ENCODE assay signal across 22 mouse cellular contexts in genomic region chr7:134667271-134667702, GRCm38 (mm10). TPM values are rescaled to one million over a fixed set of nuclear protein-coding genes. Genes with fewer than 3 reads are reported as not detected.
DNase-seq lines count a peak whose midpoint lies in the region; ATAC-seq lines count a peak whose summit lies in the region.
"Had no signal": no experiment of that assay in that cellular context is flagged by ENCODE, and none has a peak within 500 bp of the region (broad histone marks: within the 10 kb centered on the region; RNA-seq: fewer than 3 reads in every experiment).

No protein-coding gene starts in this region.

- ATAC-seq in forebrain, embryonic 11.5 days (replicated peaks; ENCODE audit: low FRiP score): no peak
- ATAC-seq in forebrain, embryonic 15.5 days (replicated peaks): no peak
- ATAC-seq in kidney, embryonic 14.5 days (ENCODE audit: low FRiP score, low TSS enrichment): no peak
- ATAC-seq: CD4-positive, CD25-positive, alpha-beta regulatory T cell, adult 4 months; forebrain, embryonic 13.5 days; hindbrain, embryonic 16.5 days; intestine, embryonic 16.5 days; midbrain, embryonic 13.5 days had no signal

- H3K4me2 ChIP-seq in forebrain, embryonic 11.5 days (ENCODE audit: low read depth, low read length, severe bottlenecking): no peak overlapping the region
- no peak overlapping the region for H3K4me2 ChIP-seq in forebrain, embryonic 15.5 days (replicated peaks)
- H3K4me2 ChIP-seq in kidney, embryonic 14.5 days (replicated peaks; ENCODE audit: low read depth, low read length): no peak overlapping the region
- H3K4me2 ChIP-seq: forebrain, embryonic 13.5 days; heart, embryonic 12.5 days; kidney, embryonic 15.5 days; limb, embryonic 13.5 days; liver, embryonic 15.5 days; midbrain, embryonic 13.5 days; neural tube, embryonic 13.5 days had no signal

- no peaks in the 10 kb centered on the region for H3K36me3 ChIP-seq in forebrain, embryonic 11.5 days (ENCODE audit: control insufficient read depth, insufficient read depth, low read length)
- no peaks in the 10 kb centered on the region for H3K36me3 ChIP-seq in forebrain, embryonic 15.5 days
- H3K36me3 ChIP-seq in kidney, embryonic 14.5 days (ENCODE audit: control insufficient read depth, insufficient read depth, low read length): no peaks in the 10 kb centered on the region
- H3K36me3 ChIP-seq: embryonic facial prominence, embryonic 10.5 days; heart, embryonic 12.5 days; kidney, embryonic 15.5 days; limb, embryonic 13.5 days; liver, embryonic 15.5 days; midbrain, embryonic 13.5 days; neural tube, embryonic 13.5 days had no signal

- peaks cover 5% of the 10 kb centered on the region; the same call in 1 of the 2 replicates for H3K4me1 ChIP-seq in forebrain, embryonic 11.5 days (replicated peaks; ENCODE audit: control insufficient read depth, insufficient read depth, low read length)
- H3K4me1 ChIP-seq in forebrain, embryonic 15.5 days: peaks cover 14% of the 10 kb centered on the region
- H3K4me1 ChIP-seq in kidney, embryonic 14.5 days (ENCODE audit: control insufficient read depth, insufficient read depth, low read length): peaks cover 16% of the 10 kb centered on the region
- H3K4me1 ChIP-seq: liver, embryonic 15.5 days had no signal

- peak; percentile 34 for DNase-seq in forebrain, embryonic 11.5 days (ENCODE audit: low spot score)
- DNase-seq in 3T3-L1 (ENCODE audit: low read depth, low spot score): peak; percentile 84
- peak; percentile 45 for DNase-seq in NIH3T3 (ENCODE audit: low read depth)
- peak; percentile 56 for DNase-seq in adrenal gland, postnatal 25 days
- no peak for DNase-seq in right cerebral cortex, adult 2 months (ENCODE audit: low spot score in 2 of 2)
- DNase-seq: heart, postnatal 14 days; right cerebral cortex, adult 18-20 months; thymus, postnatal 14 days had no signal

- WGBS in forebrain, embryonic 11.5 days: 83% methylated on average over 4 of the region's 4 CpGs
- 87% methylated on average over 4 of the region's 4 CpGs for WGBS in forebrain, embryonic 15.5 days
- 90% methylated on average over 4 of the region's 4 CpGs for WGBS in kidney, embryonic 14.5 days

- H3K27ac ChIP-seq in forebrain, embryonic 11.5 days (ENCODE audit: low read depth, low read length): no peak overlapping the region
- H3K27ac ChIP-seq in forebrain, embryonic 15.5 days (replicated peaks): no peak overlapping the region
- no peak overlapping the region for H3K27ac ChIP-seq in kidney, embryonic 14.5 days (ENCODE audit: low read depth, low read length)
- H3K27ac ChIP-seq: embryonic facial prominence, embryonic 10.5 days; forebrain, embryonic 13.5 days; kidney, embryonic 15.5 days; limb, embryonic 13.5 days; liver, embryonic 15.5 days; macrophage; midbrain, embryonic 13.5 days; neural tube, embryonic 13.5 days had no signal

- no peak overlapping the region for H3K9ac ChIP-seq in forebrain, embryonic 11.5 days (ENCODE audit: low read length)
- no peak overlapping the region for H3K9ac ChIP-seq in forebrain, embryonic 15.5 days (replicated peaks)
- H3K9ac ChIP-seq in kidney, embryonic 14.5 days (ENCODE audit: low read depth, low read length): no peak overlapping the region
- H3K9ac ChIP-seq: forebrain, embryonic 13.5 days; heart, embryonic 12.5 days; kidney, embryonic 15.5 days; limb, embryonic 13.5 days; liver, embryonic 15.5 days; midbrain, embryonic 13.5 days; neural tube, embryonic 13.5 days had no signal

- no peaks in the 10 kb centered on the region; the same call in 1 of the 2 replicates for H3K27me3 ChIP-seq in forebrain, embryonic 11.5 days (ENCODE audit: control insufficient read depth, insufficient read depth, low read length)
- H3K27me3 ChIP-seq in forebrain, embryonic 15.5 days: no peaks in the 10 kb centered on the region
- H3K27me3 ChIP-seq in kidney, embryonic 14.5 days (ENCODE audit: control insufficient read depth, insufficient read depth, low read length): no peaks in the 10 kb centered on the region; the same call in 1 of the 2 replicates
- H3K27me3 ChIP-seq: heart, embryonic 12.5 days; limb, embryonic 13.5 days had no signal

- no peaks in the 10 kb centered on the region for H3K9me3 ChIP-seq in forebrain, embryonic 11.5 days (ENCODE audit: control insufficient read depth, low read length)
- H3K9me3 ChIP-seq in forebrain, embryonic 15.5 days: no peaks in the 10 kb centered on the region
- no peaks in the 10 kb centered on the region for H3K9me3 ChIP-seq in kidney, embryonic 14.5 days (ENCODE audit: control insufficient read depth, low read length)
- H3K9me3 ChIP-seq: embryonic facial prominence, embryonic 10.5 days; forebrain, embryonic 13.5 days; heart, embryonic 12.5 days; kidney, embryonic 15.5 days; limb, embryonic 13.5 days; liver, embryonic 15.5 days; midbrain, embryonic 13.5 days; neural tube, embryonic 13.5 days had no signal

- H3K4me3 ChIP-seq in forebrain, embryonic 11.5 days (ENCODE audit: low read depth, low read length): no peak overlapping the region
- no peak overlapping the region for H3K4me3 ChIP-seq in forebrain, embryonic 15.5 days
- H3K4me3 ChIP-seq in kidney, embryonic 14.5 days (ENCODE audit: low read length): no peak overlapping the region
- H3K4me3 ChIP-seq: embryonic facial prominence, embryonic 10.5 days; forebrain, embryonic 13.5 days; heart, embryonic 12.5 days; kidney, embryonic 15.5 days; limb, embryonic 13.5 days; liver, embryonic 15.5 days; midbrain, embryonic 13.5 days; neural tube, embryonic 13.5 days had no signal

RNA-seq across cellular contexts. Expression of gene Dock1, which starts 3.2 kb away (rescaled TPM):
- 24.5 and 26.5 TPM in 2 replicates for polyA plus RNA-seq in forebrain, embryonic 11.5 days (2014; fragmentation: Nextera tagmentation; extraction: Ambion mirVana)
- 7.7 and 9.6 TPM in 2 replicates for polyA plus RNA-seq in forebrain, embryonic 15.5 days (2015; fragmentation: Nextera tagmentation; extraction: Ambion mirVana)
- total RNA-seq in adrenal gland, postnatal 25 days (2021): 182 and 201 TPM in 2 replicates
- polyA plus RNA-seq in kidney, embryonic 14.5 days (2014; fragmentation: Nextera tagmentation; extraction: Ambion mirVana): 32.0 and 60.6 TPM in 2 replicates

Comparison
In these comparisons a context has a peak if more than half of its experiments do, and no peak if none do; other contexts are left out.
1. DNase-seq: peak in forebrain, embryonic 11.5 days (single experiment), 3T3-L1 (single experiment), NIH3T3 (single experiment) and adrenal gland, postnatal 25 days (single experiment); none in right cerebral cortex, adult 2 months (0 of 2).